Mouse (Mus musculus) urinary bladder, adult 18-20 months (tissue): ENCODE measurements at regions not wholly inside any gene's neighbourhood (a gene's known extent, or its start where the extent isn't known, plus 50 kb on each side); places are given as distances from the start of the nearest gene placed in this dataset.

Source experiments
- DNase-seq, 2 experiments: peaks; one replicate each; pipeline ENCODE4 v3.0.0; 2022; ENCODE audit warnings: low spot score in 2 of 2, mixed read lengths in 2 of 2

GRCm38 (mm10) chr9:84295891-84296290 is 370.9 kb downstream of the Bckdhb start:
- no peak for DNase-seq

- DNase-seq, result no peak
These were observed 371.5 kb downstream of the Bckdhb start for GRCm38 (mm10) chr9:84296456-84296855.

- no peak for DNase-seq
These were observed 379.5 kb downstream of the Bckdhb start for GRCm38 (mm10) chr9:84304398-84304797.

GRCm38 (mm10) chr9:84318811-84319210 is 393.9 kb downstream of the Bckdhb start:
- DNase-seq, result no peak

GRCm38 (mm10) chr9:84319338-84319737 is 394.4 kb downstream of the Bckdhb start:
- DNase-seq, result no peak

GRCm38 (mm10) chr9:84323145-84323544 is 398.2 kb downstream of the Bckdhb start:
- no peak for DNase-seq

GRCm38 (mm10) chr9:84331083-84331602 is 406.2 kb downstream of the Bckdhb start:
- no peak for DNase-seq

GRCm38 (mm10) chr9:84343435-84344095 is 418.6 kb downstream of the Bckdhb start:
- DNase-seq, result peak; percentile 33 to 42

GRCm38 (mm10) chr9:84350223-84350622 is 425.3 kb downstream of the Bckdhb start:
- no peak for DNase-seq

GRCm38 (mm10) chr9:84354409-84354808 is 429.5 kb downstream of the Bckdhb start:
- no peak for DNase-seq

- DNase-seq, result no peak
These were observed 431.2 kb downstream of the Bckdhb start for GRCm38 (mm10) chr9:84356167-84356566.

- DNase-seq, result no peak
These were observed 434.9 kb downstream of the Bckdhb start for GRCm38 (mm10) chr9:84359879-84360278.

- no peak for DNase-seq
These were observed 435.5 kb downstream of the Bckdhb start for GRCm38 (mm10) chr9:84360484-84360883.

- no peak for DNase-seq
These were observed 438.5 kb downstream of the Bckdhb start for GRCm38 (mm10) chr9:84363478-84363877.

GRCm38 (mm10) chr9:84369200-84369599 is 444.3 kb downstream of the Bckdhb start:
- DNase-seq, result no peak

GRCm38 (mm10) chr9:84370260-84370659 is 445.3 kb downstream of the Bckdhb start:
- no peak for DNase-seq

- DNase-seq, result no peak
These were observed 450.8 kb downstream of the Bckdhb start for GRCm38 (mm10) chr9:84375746-84376145.

GRCm38 (mm10) chr9:84376621-84377020 is 451.7 kb downstream of the Bckdhb start:
- DNase-seq, result no peak

- no peak for DNase-seq
These were observed 457.0 kb downstream of the Bckdhb start for GRCm38 (mm10) chr9:84381942-84382341.

GRCm38 (mm10) chr9:84389831-84390230 is 464.9 kb downstream of the Bckdhb start:
- DNase-seq, result no peak

GRCm38 (mm10) chr9:84394536-84395314 is 469.8 kb downstream of the Bckdhb start:
- DNase-seq, result no peak

GRCm38 (mm10) chr9:84399481-84399880 is 474.5 kb downstream of the Bckdhb start:
- DNase-seq, result no peak
